Mouse (Mus musculus): ENCODE results near the gene Cbx3.

The Cbx3 gene

DNA sequence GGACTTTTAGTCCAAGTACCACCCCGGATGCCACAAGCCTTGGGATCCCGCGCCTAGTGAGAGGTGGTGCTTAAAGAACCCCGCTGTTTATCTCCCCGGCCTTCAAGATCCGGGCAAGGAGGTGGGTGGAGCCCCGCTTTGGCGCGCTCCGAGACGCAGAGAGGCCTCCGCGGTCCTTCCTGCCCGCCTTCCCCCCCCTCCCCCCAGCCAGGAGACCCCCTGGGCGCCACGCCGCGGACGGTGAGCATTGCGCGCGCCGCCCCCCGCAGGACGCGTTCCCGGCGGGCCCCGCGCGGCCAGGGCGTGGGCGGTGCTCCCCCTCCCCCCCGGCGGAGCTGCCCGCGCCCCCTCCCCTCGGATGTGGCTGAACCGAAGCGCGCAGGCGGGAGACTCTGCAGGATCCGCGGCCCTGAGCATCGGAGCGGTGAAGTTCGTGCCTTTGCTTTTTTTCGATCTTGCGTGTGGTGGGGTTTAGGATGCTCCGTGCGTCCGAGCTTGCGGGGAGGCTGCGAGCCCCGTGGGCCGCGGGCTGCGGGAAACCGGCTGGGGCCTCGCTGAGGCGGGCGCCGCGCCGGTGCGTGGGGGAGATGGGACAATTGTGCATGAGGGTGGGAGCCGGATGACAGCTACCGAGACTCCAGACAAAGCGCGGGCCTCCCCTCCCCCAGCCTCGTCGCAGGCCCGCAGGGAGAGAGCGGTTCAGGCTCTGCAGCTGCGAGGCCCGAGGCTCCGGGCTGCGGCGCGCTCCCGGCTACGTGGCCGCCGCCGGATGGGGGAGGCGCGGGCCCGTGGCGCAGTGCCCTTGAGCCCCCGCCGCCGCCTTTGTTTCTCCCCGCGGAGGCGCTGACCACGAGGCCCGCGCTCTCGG is at the start of gene Cbx3:
Gene Cbx3, plus strand, starts transcription at position 50 of the 868 bp plus-strand sequence.
- in situ Hi-C loops (cut with MboI), result no loop called here

DNA sequence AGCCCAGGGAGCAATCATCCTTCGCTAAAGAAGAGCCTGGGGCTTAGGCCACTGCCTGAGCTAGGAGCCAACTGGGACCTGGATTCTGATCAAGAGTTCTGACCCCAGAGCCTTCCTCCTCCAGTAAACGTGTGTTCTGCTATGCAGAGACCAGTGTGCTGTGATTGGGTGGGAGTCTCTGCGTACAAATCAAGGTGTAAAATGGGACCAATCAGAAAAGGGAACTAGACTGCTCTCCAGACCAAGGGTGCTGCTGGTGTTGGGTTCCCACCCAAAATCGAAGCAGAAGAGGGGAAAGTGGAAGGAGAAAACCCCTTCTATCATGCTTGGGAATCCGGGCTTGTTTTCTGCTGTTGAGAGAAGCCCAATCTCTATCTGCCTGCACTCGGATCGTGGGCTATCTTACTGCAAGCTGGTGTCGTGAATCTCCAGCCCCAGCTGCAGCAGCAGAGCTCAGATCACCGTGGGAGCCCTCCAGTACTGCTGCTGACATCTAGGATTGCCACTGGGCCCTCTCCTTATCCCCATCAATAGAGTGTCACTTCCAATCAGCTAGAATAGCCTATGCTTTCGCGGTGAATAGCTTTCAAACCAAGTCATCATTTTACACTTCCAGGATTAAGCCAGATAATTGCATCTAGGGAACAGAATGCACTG is 46.6 kb upstream of the Cbx3 start:
- in situ Hi-C loops (cut with MboI), result no loop called here

DNA sequence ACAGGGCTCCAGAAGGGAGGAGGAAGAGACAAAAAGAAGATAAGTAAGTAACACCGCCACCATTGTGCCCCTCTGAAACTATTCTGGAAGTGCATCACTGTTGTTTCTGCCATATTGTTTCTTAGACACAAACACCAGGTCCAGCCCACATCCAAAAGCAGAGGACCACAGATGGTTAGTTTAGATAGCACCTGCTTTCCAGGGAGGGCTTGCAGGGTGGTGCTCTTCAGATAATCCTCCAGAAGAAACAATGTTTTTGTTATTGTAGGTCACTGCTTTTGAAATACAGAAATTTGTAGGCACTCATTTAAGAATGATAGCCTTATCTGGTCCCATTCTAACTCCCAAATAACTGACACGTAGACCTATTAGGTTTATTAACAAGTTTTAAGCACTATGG is 45.6 kb upstream of the Cbx3 start:
- in situ Hi-C loops (cut with MboI), result no loop called here

- in situ Hi-C loops (cut with MboI), result no loop called here
Measured at GRCm38 (mm10) chr6:51432535-51433397, 37.4 kb upstream of the Cbx3 start, which contains the start of gene Nfe2l3. Gene Nfe2l3 (plus strand): TSS chr6:51432670.

- in situ Hi-C loops (cut with MboI), result no loop called here
Measured at GRCm38 (mm10) chr6:51434270-51434669, 35.9 kb upstream of the Cbx3 start.

- in situ Hi-C loops (cut with MboI), result no loop called here
Measured at GRCm38 (mm10) chr6:51437665-51438064, 32.5 kb upstream of the Cbx3 start.

DNA sequence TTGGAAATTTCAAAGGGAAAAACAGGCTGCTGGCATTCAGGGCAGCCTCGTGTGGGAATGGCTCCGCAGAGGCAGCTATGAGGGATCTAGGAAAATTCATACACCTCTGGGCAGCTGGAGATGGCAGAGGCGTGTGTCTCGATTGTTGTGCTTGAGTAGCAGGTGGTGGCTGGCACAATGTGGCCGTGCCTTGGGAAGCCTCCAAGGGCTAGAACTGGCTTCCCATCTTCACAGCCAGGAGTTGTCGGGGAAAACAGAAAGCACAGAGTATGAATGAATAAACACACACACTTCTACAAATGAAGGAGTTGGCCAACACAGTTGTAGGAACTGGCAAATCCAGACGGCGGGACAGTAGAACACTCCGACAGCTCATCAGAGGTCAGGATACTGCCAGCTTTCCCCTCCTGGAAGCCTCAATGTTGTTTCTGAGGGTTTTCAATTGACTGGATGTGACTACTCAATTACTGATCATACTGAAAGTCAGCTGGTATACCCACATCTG is 31.3 kb upstream of the Cbx3 start:
- in situ Hi-C loops (cut with MboI), result no loop called here

- in situ Hi-C loops (cut with MboI), result no loop called here
Measured at GRCm38 (mm10) chr6:51442191-51442835, 27.8 kb upstream of the Cbx3 start.

DNA sequence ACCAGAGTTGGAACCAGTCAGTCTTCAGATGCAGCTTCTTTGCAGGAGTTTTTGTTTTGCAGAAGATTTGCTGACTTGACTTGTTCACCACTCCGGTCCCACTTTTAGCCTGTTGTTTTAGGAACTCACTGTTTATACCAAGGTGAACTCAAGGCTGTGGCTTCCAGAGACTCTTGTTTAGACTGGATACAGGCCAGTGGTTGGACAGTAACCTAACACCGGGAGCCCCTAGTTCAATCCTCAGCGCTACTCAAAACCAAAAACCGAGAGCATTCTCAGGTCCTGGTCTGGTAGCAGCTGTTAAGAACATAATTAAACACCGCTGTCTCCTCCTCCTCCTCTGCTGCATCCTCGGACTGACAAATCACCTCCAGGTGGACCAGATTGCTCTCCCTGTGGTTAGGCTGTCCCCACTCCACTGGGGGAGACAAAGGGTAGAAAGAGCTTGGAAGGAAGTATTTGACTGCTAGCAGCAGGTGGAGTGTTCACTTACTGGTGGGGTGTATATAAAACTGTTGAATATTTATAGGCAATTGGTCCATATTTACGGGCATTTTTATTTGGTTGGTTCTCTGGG is 17.1 kb upstream of the Cbx3 start:
- in situ Hi-C loops (cut with MboI), result no loop called here

DNA sequence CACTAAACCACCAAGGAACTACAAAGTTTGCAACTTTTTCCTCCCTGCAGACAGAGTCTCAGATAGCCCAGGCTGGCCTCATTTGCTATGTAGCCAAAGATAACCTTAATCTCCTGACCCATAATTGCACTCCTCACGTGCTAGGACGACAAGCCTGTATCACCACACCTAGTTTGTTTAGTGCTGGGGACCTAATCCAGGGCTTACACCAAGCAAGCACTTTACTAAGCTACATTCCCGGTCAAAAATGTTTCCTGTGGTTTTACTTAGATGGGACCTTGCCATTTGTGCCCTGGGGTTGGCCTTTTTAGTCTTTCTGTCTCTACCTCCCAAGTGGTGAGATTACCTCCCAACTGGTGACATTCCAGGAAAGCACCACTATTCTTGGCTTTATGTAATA is 15.2 kb upstream of the Cbx3 start:
- in situ Hi-C loops (cut with MboI), result no loop called here

DNA sequence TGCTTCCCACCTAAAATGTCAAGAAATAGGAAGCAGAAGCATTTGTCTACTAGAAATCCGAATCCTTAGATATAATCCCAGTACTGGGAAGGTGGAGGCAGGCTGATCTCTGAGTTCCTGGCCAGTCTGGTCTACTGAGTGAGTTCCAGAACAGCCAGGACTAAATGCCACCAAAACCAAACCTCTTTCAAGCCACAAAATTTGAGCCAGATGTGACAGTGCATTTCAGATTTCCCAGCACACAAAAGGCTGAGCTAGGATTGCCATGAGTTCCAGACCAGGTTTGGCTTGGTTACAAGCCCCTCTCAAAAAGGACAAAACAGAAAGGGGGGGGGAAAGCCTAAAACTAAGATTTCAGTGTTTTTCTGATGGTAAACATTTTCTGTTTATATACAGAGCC is 14.0 kb upstream of the Cbx3 start:
- in situ Hi-C loops (cut with MboI), result no loop called here

DNA sequence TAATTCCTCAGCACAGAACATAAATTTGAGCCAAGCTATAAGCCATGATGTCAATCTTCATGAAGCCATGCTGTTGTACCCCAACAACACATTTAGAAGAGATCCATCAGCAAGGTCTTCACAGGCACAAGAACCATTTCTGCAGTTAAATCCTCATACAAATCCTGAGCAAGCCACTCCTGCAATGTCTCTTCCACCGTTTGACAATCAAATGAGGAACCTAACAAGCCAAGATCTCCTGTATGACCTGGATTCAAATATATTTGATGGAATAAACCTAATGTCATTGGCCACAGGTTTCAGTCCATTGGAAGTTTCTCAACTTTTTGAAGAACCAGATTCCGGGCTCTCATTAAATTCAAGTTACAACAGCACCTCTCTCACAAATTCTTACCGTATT is 12.9 kb upstream of the Cbx3 start:
- in situ Hi-C loops (cut with MboI), result no loop called here

- in situ Hi-C loops (cut with MboI), result no loop called here
Measured at GRCm38 (mm10) chr6:51457770-51458387, 12.3 kb upstream of the Cbx3 start.

DNA sequence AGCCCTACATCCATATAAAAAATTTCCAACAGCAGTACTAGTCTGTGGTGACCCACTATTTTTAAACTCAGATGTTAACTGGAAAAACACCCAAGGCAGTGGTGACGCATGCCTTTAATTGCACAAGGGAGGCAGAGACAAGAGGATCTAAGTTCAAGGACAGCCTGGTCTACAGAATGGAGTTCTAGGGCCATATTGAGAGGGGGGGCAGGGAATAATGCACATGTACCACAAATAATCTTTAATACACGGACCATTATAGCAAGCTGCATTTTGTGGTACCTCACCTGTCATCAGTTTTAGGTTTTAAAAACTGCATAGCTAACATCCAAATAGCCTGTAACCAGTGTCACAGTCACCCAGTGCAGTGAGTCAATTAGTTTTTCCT is 11.2 kb upstream of the Cbx3 start:
- in situ Hi-C loops (cut with MboI), result no loop called here

- in situ Hi-C loops (cut with MboI), result no loop called here
Measured at GRCm38 (mm10) chr6:51459313-51460020, 10.7 kb upstream of the Cbx3 start.

- in situ Hi-C loops (cut with MboI), result no loop called here
Measured at GRCm38 (mm10) chr6:51460021-51460360, 10.2 kb upstream of the Cbx3 start.

DNA sequence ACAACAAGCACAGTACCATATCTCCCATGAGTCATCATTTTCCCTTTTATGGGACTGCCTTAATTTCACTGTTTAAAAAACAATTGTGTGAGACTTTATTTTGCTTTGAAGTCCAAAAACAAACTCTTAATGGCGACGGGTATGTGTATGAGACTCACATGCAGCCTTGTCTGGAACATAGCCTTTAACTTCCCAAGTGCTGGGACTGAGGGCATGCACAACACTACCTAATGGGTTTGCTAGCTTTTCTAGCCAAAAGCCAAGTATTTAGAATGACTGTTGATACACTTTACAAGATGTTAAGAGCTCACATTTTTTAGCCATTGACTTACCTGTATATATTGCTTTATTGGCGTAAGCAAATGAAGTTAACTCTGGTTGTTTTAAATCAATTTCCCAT is 9.8 kb upstream of the Cbx3 start:
- in situ Hi-C loops (cut with MboI), result no loop called here

DNA sequence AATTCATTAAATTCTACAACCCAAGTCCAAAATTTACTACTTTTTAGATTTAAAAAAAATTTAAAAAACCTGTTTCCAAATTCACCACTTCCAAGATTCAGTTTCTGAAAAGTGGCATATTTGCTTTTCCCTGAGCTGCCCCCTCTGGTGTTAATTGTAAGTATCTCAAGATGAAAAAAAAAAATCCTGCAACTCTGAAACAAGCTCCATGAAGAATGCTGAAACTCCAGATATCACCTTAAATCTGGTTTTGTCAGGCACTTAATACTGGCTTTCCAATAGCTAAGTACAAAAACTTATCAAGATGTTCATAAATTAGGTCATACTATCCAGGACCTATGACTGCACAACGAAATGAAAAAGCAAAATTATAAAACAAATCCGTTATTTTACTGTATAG is 2.5 kb upstream of the Cbx3 start:
- in situ Hi-C loops (cut with MboI), result no loop called here

GRCm38 (mm10) chr6:51468891-51469561 is 1.1 kb upstream of the Cbx3 start:
- in situ Hi-C loops (cut with MboI), result no loop called here
